Mouse (Mus musculus) monocyte, adult 2 months (primary cell): ENCODE data around the gene Med8.

ENCODE experiments used
- DNase-seq, 2 experiments: peaks; one replicate each; pipeline ENCODE4 v3.0.0; 2022; ENCODE audit warnings: low spot score in 2 of 2, low read depth in 1 of 2

Gene Med8

DNA sequence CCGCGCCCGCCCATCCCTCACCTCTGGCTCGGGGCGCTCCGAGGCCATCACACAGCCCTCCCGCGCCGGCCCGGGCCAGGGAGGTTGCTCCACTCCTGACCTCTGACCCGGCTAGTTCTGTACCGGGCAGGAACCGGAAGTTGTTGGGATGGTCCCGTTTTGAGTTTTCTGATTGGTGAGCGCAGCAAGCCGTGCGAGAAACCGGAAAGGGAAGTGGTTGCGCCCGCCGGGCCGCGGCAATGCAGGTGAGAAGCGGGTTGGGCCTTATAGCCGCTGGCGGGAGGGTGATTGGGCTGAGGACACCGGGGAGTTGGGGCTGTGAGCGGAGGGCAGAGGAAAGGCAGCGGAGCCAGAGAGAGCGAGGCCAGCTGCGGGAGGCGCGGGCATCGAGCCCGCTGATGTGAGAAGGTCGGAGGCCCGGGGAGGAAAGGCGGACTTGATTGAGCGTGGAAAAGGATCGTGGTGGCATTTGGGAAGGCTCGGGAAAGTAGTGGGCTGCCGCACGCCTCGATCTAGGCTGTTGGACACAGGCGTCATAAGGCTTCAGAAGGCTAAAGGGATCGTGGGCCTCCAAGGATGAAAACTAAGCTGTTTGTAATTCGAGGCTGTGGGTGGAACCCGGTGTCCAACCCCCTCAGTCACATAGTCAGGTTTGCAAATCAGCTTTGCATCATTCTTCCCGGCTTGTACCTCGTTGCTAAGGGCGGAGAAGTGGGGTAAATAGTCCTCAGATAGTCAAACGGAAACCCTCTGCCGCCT lies at the start of gene Med8, which contains the start of gene Szt2:
Med8 (plus strand) TSS at position 196 of the 759 bp plus-strand sequence.
Szt2 (minus strand) TSS at position 132 of the 759 bp plus-strand sequence.
- peak; percentile 81 to 86 for DNase-seq

DNA sequence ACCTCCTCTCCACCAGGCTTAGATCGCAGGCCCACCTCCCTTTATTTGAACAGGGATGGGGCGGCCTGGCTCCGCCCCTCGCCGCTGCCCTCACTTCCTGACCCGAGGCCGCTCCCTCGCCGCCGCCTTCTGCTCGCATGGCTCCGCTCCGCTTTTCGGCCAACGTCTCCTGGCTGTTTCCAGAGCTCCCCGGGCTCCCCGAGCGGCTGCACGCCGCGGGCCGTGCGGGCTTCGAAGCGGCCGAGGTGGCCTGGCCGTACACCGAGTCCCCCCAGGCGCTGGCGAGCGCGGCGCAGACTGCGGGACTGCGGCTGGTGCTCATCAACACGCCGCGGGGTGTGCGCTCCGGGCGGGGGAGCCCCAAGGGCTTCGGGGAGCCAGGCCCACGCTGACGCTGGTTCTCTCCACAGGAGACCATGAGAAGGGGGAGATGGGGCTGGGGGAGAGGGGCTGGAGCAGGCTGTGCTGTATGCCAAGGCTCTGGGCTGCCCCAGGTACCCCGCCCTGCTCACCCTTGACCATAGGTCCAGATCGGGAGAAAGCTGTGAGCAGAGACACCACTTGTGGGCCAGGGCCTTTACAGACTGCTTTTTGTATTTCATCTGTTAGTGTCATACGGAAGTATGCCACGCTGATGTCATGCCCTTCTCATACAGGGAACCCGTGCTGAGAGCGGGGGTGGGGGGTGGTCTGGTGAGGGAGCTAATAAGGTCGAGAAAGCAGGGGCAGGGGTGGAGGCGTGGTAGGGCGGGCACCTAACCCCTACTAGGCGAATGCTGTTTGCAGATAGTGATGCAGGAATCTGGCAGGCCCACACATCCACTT lies 49.0 kb upstream of the Med8 start:
- no peak for DNase-seq

- DNase-seq, result no peak
Observed at GRCm38 (mm10) chr4:118361451-118361850, 47.7 kb upstream of the Med8 start.

GRCm38 (mm10) chr4:118362879-118363278 lies 46.3 kb upstream of the Med8 start:
- DNase-seq, result no peak

GRCm38 (mm10) chr4:118363985-118364384 lies 45.2 kb upstream of the Med8 start:
- no peak for DNase-seq

- DNase-seq, result no peak
Observed at GRCm38 (mm10) chr4:118364641-118365040, 44.5 kb upstream of the Med8 start.

DNA sequence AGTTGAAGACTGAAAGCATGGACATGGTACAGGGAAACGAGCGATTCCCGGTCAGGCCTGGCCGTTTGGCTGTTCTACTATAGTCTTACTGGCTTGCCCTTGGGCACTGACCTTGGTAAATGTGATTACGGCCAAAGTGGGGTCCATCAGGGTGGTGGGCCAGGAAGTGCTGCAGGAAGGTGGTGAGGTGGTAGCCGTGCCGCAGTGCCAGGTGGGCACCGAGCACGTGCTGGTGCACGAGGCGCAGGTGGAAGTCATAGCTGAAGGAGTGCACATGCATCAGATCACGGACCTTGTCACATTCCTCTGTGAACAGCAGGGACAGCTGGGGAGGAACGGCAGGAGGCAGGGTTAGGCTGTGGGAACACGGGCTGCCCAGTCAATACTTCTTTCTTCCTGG lies 43.1 kb upstream of the Med8 start:
- no peak for DNase-seq

GRCm38 (mm10) chr4:118367551-118367950 lies 41.6 kb upstream of the Med8 start:
- no peak for DNase-seq

DNA sequence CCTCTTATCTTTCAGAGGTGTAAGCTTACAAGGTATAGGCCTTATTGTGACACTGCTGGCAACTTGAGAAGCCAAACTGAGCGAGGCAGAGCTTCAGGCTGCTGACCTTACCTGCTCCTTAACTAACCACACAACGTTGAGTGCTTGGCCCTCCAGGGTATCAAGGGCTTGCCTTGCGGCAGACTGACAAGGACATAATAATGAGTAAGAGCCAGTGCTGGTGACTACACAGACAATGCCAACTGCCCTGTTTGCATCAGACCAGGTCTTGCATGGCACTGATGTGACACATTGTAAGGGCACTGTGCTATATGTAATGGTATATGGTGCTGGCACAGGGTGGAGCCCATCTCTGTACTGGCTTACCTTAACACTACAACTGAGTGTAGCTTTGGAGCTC lies 40.5 kb upstream of the Med8 start:
- DNase-seq, result no peak

DNA sequence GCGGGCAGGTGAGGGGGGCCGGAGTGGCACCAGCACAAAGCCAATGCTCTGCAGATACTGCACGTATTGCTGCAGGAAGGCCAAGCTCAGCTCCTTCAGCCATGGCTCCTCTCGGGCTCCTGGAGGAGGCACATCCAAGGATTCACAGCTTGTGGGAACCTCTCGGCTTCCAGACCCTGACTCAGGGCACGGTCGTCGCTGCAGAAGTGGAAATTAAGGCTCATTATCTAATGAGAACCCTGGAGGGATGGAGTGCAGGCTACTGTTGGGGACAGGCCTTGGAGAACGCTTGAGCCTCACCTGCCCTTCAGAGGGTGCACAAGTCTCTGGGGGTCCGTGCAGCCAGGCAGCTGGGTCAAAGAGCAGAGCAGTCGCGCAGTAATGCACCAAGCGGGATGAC lies 37.3 kb upstream of the Med8 start:
- no peak for DNase-seq

- DNase-seq, result no peak
Observed at GRCm38 (mm10) chr4:118375999-118376398, 33.1 kb upstream of the Med8 start.

DNA sequence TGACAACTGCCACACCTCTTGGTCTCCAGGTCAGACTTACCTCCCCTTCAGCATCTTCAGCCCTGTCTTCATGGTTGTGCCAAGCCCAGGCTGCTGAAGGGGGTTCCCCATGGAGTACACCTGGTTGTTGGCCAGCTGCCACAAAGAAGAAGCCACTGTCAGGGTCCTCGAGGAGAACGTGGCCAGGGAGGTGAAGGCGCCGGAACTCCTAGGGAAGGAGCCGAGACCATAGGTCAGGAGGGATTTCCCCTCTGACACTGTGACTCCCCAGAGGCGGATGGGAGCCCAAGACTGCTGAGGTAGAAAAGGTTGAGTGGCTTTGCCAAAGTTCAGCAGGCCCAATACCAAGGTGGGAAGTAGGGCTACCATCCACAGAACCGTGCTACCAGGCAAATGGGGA lies 25.9 kb upstream of the Med8 start:
- no peak for DNase-seq

GRCm38 (mm10) chr4:118387316-118387715 lies 21.8 kb upstream of the Med8 start:
- DNase-seq, result no peak

DNA sequence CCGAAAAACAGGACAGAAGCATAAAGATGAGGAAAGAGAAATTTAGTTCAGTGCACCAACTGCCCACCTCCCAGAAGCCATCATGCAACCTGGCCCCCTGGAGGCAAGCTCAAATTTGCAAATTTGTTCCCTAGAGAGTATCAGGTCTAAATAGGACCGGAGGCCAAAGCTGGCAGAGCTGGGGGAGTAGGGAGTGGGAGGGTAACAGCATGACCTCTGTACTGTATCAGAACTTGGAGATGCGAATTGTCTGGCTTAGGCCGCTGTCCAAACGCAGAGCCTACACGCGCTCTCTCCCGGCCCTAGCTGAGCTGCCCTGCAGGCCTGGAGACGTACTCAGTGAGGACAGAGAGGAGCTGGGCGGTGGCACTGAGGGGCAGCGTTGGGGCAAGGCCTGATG lies 19.0 kb upstream of the Med8 start:
- DNase-seq, result no peak

DNA sequence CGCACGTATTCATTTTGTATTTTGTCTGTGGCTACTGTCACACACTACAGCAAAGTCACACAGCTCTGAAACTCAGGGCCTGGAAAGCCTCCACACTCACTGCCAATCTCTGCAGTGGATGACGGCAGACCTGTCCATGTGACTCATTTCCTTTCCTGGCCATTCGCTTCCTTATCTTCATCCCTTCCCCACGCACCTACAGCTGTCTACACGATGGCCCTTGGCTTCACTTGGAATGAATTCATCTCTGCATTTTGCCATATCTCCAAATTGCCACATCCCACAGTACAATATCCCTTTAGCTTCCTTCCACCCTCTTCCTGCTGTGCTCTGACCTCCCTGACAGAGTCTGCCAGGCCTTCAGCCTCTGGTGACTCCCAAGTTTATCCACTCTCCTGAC lies 14.6 kb upstream of the Med8 start:
- no peak for DNase-seq

DNA sequence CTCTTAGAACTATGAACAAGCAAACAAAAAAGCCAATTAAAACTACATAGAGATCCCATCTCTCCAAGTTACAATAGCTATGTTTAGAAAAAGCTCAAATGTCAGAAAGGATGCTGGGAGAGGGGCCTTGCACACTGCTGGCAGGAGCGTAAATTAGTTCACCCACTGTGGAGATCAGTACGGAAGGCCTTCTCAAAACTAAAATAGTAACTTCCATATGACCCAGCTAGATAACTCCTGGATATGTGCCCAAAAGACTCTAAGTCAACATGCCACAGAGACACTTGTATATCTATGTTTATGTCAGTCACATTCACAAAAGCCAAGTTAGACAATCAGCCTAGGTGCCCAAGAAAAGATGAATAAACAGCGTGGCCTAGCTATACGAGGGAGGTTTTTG lies 13.8 kb upstream of the Med8 start:
- DNase-seq, result no peak

- DNase-seq, result no peak
Observed at GRCm38 (mm10) chr4:118396433-118396832, 12.7 kb upstream of the Med8 start.

GRCm38 (mm10) chr4:118398400-118398799 lies 10.7 kb upstream of the Med8 start:
- DNase-seq, result no peak

DNA sequence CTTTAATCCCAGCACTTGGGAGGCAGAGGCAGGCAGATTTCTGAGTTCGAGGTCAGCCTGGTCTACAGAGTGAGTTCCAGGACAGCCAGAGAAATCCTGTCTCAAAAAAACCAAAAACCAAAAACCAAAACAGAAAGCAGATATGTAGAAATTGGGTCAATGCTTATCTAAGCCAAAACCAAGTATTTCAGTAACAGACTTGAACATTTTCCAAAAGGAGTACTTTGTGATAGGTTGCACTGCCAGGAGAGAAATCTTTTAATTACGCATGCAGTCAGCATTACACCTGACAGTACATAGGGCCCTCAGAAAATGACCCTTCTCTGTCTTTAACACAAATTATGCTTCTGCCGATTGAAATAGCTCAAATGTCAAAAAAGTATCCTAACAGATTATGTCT lies 7.7 kb upstream of the Med8 start:
- DNase-seq, result no peak

DNA sequence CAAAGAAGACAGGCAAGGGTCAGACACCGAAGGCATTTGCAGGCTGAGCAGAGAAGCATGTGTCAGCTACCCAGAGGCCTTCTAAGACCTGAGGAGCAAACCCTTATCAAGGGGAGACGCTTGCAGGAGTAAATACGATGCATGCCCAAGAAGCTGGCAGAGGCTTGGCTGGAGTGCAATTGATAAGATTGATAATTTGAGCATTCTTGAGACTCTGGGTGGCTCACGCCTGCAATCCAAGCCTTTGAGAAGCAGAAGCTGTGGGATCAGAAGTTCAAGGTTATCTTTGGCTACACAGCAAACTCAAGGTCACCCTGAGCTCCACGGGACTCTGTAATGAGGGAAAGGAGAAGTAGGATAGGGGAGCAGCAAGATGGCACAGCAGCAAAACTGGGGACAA lies 7.2 kb upstream of the Med8 start:
- DNase-seq, result no peak

- no peak for DNase-seq
Observed at GRCm38 (mm10) chr4:118402701-118403100, 6.4 kb upstream of the Med8 start.

- no peak for DNase-seq
Observed at GRCm38 (mm10) chr4:118410871-118411270, 1.7 kb downstream of the Med8 start.
